Mouse (Mus musculus) CH12.LX (cell line): ENCODE measurements at regions not wholly inside any gene's neighbourhood (a gene's known extent, or its start where the extent isn't known, plus 50 kb on each side); places are given as distances from the start of the nearest gene placed in this dataset.

Source experiments
- DNase-seq: peaks from one replicate; pipeline ENCODE4 v3.0.0-alpha.2; 2013; ENCODE audit errors: extremely low read depth
- H3K27ac ChIP-seq: 2 replicates; pipeline ENCODE4 v1.5.1; 2012; ENCODE audit warnings: low read depth, mild to moderate bottlenecking, control low read depth, moderate library complexity; ENCODE audit not compliant: insufficient read depth
- H3K27me3 ChIP-seq: replicated peaks from 2 replicates; pipeline ENCODE3; 2012; ENCODE audit warnings: inconsistent platforms
- H3K36me3 ChIP-seq, 2 experiments: replicated peaks in 1 of 2; 2 replicates each; pipeline versions ENCODE3 to v1.6.1; 2012; ENCODE audit warnings: inconsistent platforms in 1 of 2, low read length in 1 of 2, mild to moderate bottlenecking in 1 of 2, mixed read lengths in 1 of 2, moderate library complexity in 1 of 2; ENCODE audit not compliant: control insufficient read depth in 1 of 2, insufficient read depth in 1 of 2
- H3K4me1 ChIP-seq, 2 experiments: 2 replicates each; pipeline ENCODE4 v1.6.1; 2012; ENCODE audit warnings: inconsistent platforms in 1 of 2, moderate library complexity in 1 of 2; ENCODE audit not compliant: insufficient read depth in 2 of 2, control insufficient read depth in 1 of 2
- H3K4me2 ChIP-seq: 2 replicates; pipeline ENCODE4 v1.6.1; 2012; ENCODE audit warnings: low read depth, mild to moderate bottlenecking, control low read depth; ENCODE audit not compliant: poor library complexity, insufficient read depth, severe bottlenecking
- H3K4me3 ChIP-seq, 3 experiments: fragments of 150-350 bp in 1 of 3; sonication (generic) in 1 of 3; replicated peaks in 1 of 3; 2 replicates each; pipeline versions ENCODE3 to v1.5.1; 2011 to 2012; ENCODE audit warnings: low read depth in 2 of 3, low read length in 2 of 3, mild to moderate bottlenecking in 2 of 3, moderate library complexity in 2 of 3, control low read depth in 1 of 3, improper control_type of control experiment in 1 of 3, inconsistent platforms in 1 of 3, mixed read lengths in 1 of 3; ENCODE audit not compliant: poor library complexity in 1 of 3
- H3K79me2 ChIP-seq: replicated peaks from 2 replicates; pipeline ENCODE4 v1.6.1; 2012; ENCODE audit warnings: mild to moderate bottlenecking, moderate library complexity; ENCODE audit not compliant: control insufficient read depth, poor library complexity, insufficient read depth, severe bottlenecking; ENCODE audit errors: extremely low read depth
- H3K9ac ChIP-seq: 2 replicates; pipeline ENCODE4 v1.6.1; 2012; ENCODE audit warnings: low read depth, mild to moderate bottlenecking, control low read depth, moderate library complexity; ENCODE audit not compliant: insufficient read depth
- H3K9me3 ChIP-seq: replicated peaks from 2 replicates; pipeline ENCODE3; 2012; ENCODE audit warnings: low read length, inconsistent platforms, mixed read lengths
- ETS1 ChIP-seq: conservative IDR thresholded peaks from 2 replicates; pipeline ENCODE4 v1.6.1; 2012; ENCODE audit warnings: low read depth, mild to moderate bottlenecking, inconsistent platforms, low read length, improper control_type of control experiment, moderate library complexity
- JUN ChIP-seq: IDR thresholded peaks from 2 replicates; pipeline ENCODE4 v1.6.1; 2011; ENCODE audit warnings: low read depth, mild to moderate bottlenecking, low read length, improper control_type of control experiment, moderate library complexity; ENCODE audit not compliant: insufficient read depth
- JUND ChIP-seq: conservative IDR thresholded peaks from 2 replicates; pipeline ENCODE4 v1.6.1; 2011; ENCODE audit warnings: low read depth, low read length, improper control_type of control experiment
- KAT2A ChIP-seq: IDR thresholded peaks from 2 replicates; pipeline ENCODE4 v1.6.1; 2012; ENCODE audit warnings: low read length, improper control_type of control experiment, inconsistent platforms; ENCODE audit not compliant: insufficient replicate concordance
- MAFK ChIP-seq: IDR thresholded peaks from 2 replicates; pipeline ENCODE4 v1.6.1; 2011; ENCODE audit warnings: low read length, improper control_type of control experiment; ENCODE audit not compliant: insufficient replicate concordance
- MAZ ChIP-seq: IDR thresholded peaks from 2 replicates; pipeline ENCODE4 v1.6.1; 2012; ENCODE audit warnings: low read depth, mild to moderate bottlenecking, inconsistent platforms, low read length, improper control_type of control experiment, moderate library complexity
- MEF2A ChIP-seq: IDR thresholded peaks from 2 replicates; pipeline ENCODE4 v1.6.1; 2014; ENCODE audit warnings: low read depth, mild to moderate bottlenecking, inconsistent platforms, low read length, improper control_type of control experiment, borderline replicate concordance
- MYC ChIP-seq: IDR thresholded peaks from 2 replicates; pipeline ENCODE4 v1.6.1; 2011; ENCODE audit warnings: low read depth, mild to moderate bottlenecking, improper control_type of control experiment, low read length
- NELFE ChIP-seq: IDR thresholded peaks from 2 replicates; pipeline ENCODE4 v1.6.1; 2011; ENCODE audit warnings: low read depth, low read length, improper control_type of control experiment
- PAX5 ChIP-seq: IDR thresholded peaks from 2 replicates; pipeline ENCODE4 v1.6.1; 2012; ENCODE audit warnings: low read length, inconsistent platforms, mixed read lengths
- POLR2AphosphoS2 ChIP-seq: IDR thresholded peaks from 2 replicates; pipeline ENCODE4 v1.6.1; 2011; ENCODE audit warnings: low read depth, low read length, improper control_type of control experiment
- RAD21 ChIP-seq: IDR thresholded peaks from 2 replicates; pipeline ENCODE4 v1.6.1; 2011; ENCODE audit warnings: low read depth, mild to moderate bottlenecking, low read length, improper control_type of control experiment, moderate library complexity
- RCOR1 ChIP-seq: conservative IDR thresholded peaks from 2 replicates; pipeline ENCODE4 v1.6.1; 2012; ENCODE audit warnings: low read depth, mild to moderate bottlenecking, inconsistent platforms, low read length, improper control_type of control experiment
- ZC3H11A ChIP-seq: IDR thresholded peaks from 2 replicates; pipeline ENCODE4 v1.6.1; 2012; ENCODE audit warnings: low read depth, mild to moderate bottlenecking, inconsistent platforms, low read length, improper control_type of control experiment
- dilution Hi-C: fragments of 300-500 bp; cut with MboI; formaldehyde crosslinking; loops from 2 replicates; pipeline ENCODE4 v1.14.3; 2020; ENCODE audit warnings: low sequenced_read_pairs; ENCODE audit not compliant: extremely low pct_unique_long_range_greater_than_20kb, extremely low pct_ligation_motif_present
- in situ Hi-C: fragments of 300-500 bp; cut with MboI; formaldehyde crosslinking; loops from 3 replicates; pipeline ENCODE4 v1.14.3; 2019; ENCODE audit warnings: low sequenced_read_pairs, low pct_ligation_motif_present, low pct_unique_long_range_greater_than_20kb, mixed read lengths

DNA sequence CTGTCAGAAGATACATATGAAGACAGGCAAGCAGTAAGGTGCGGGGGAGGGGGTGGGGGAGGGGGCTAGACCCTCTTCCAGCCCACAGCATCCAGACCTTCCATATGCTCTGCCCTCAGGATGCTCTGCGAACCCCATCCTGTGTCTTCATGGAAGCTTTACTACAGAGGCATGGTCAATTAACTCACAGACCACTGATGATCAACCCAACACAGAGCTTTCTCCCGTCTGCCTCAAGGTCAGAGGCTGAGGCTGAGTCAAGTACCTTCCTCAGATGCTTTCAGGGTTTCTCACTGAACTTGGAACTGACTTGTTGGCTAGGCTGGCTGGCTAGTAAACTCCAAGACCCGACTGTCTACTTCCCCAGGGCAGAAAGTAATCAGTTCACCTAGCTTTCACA, 98.6 kb upstream of the Trpm1 start:
- Histone ChIP-seq H3K27ac (no peak overlapping the region), H3K4me2 (no peak overlapping the region), H3K4me3 (no peak overlapping the region), H3K4me1 (peaks cover 0 to 4% of the 10 kb centered on the region in 2 experiments; a peak in 1 of 4 replicates), H3K9ac (no peak overlapping the region), H3K36me3 (no peaks in the 10 kb centered on the region), H3K27me3 (no peaks in the 10 kb centered on the region), H3K9me3 (no peaks in the 10 kb centered on the region), H3K79me2 (no peaks in the 10 kb centered on the region)
- no peak for DNase-seq
- dilution Hi-C loops (no loop called here), in situ Hi-C loops (loop anchor here (5.0 to 10.0 kb wide), 2 partner anchors 33 to 300 kb away; no protein-coding TSS in a partner anchor)
- TF ChIP-seq ETS1 (no peak), KAT2A (no peak), MAFK (no peak), MEF2A (no peak), JUND (no peak), POLR2AphosphoS2 (no peak), NELFE (no peak)

DNA sequence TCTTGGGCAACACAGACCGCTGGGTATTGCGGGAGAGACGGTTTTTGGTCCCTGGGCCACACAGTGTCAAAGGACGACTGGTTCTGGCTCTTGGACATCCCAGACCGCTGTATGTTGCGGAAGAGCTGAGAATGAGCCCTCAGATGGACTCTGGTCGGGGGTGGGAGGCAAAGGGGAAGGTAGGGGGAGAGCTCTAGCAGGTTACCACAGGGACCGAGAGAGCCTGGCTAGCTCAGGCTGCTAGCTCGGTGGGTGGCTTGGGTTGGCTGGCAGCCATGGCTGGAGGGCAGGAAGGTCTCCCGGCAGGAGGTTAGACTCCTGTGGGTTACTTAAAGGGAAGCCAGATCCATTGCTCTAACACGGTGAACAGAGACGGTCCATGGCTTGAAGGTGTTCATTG, 99.9 kb upstream of the Trpm1 start:
- Histone ChIP-seq H3K4me3 (no peak overlapping the region), H3K9ac (no peak overlapping the region), H3K27ac (no peak overlapping the region), H3K27me3 (no peaks in the 10 kb centered on the region), H3K4me1 (peaks cover 0 to 13% of the 10 kb centered on the region in 2 experiments; a peak in 2 of 4 replicates), H3K9me3 (no peaks in the 10 kb centered on the region), H3K36me3 (no peaks in the 10 kb centered on the region), H3K79me2 (no peaks in the 10 kb centered on the region), H3K4me2 (no peak overlapping the region)
- dilution Hi-C loops, result no loop called here
- no peak for DNase-seq
- in situ Hi-C loops, result loop anchor here (10.0 kb wide), 1 partner anchor 299 kb away; no protein-coding TSS in a partner anchor
- TF ChIP-seq MEF2A, result no peak
- TF ChIP-seq RCOR1, result no peak
- TF ChIP-seq RAD21, result no peak
- TF ChIP-seq ZC3H11A, result no peak
- TF ChIP-seq JUN, result no peak
- no peak for TF ChIP-seq PAX5
- TF ChIP-seq KAT2A, result no peak
- TF ChIP-seq MYC, result no peak
- no peak for TF ChIP-seq MAZ
